Mouse (Mus musculus) CD4-positive, CD25-positive, alpha-beta regulatory T cell, adult 4 months (primary cell): ENCODE measurements around the gene Dhrs4. TPM values are rescaled to one million over a fixed set of nuclear protein-coding genes. Genes with fewer than 3 reads are reported as not detected.

Experiments
- ATAC-seq: one replicate; pipeline ENCODE4 v1.8.0; 2017
- polyA plus RNA-seq, 2 experiments: library from polyadenylated mRNA; unstranded; fragments of 100-300 nt; shearing (Covaris generic); gene quantifications; one replicate each; pipeline ENCODE4 v1.2.1; 2017

Dhrs4 gene
- polyA plus RNA-seq, 2 experiments from 2014 or later = 41.9 to 49.5 TPM

DNA sequence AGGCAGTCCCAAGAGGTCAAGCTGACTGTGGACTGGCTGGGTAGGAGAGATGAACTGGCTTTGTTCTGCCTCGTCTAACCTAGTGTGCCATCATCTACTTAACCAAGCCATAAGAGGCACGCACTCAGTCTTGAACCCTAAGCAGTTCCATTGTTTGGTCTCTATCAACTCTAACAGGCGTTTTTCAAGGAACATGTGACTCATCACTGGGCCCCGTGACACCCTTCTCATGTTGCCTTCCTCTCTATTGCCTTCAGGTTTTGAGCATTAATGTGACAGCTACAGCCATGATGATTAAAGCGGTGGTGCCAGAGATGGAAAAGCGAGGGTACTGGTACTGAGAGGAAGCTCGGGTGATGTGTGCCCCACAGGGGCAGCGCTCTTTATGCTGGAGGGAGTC, 8.3 kb downstream of the Dhrs4 start:
- ATAC-seq = no peak

DNA sequence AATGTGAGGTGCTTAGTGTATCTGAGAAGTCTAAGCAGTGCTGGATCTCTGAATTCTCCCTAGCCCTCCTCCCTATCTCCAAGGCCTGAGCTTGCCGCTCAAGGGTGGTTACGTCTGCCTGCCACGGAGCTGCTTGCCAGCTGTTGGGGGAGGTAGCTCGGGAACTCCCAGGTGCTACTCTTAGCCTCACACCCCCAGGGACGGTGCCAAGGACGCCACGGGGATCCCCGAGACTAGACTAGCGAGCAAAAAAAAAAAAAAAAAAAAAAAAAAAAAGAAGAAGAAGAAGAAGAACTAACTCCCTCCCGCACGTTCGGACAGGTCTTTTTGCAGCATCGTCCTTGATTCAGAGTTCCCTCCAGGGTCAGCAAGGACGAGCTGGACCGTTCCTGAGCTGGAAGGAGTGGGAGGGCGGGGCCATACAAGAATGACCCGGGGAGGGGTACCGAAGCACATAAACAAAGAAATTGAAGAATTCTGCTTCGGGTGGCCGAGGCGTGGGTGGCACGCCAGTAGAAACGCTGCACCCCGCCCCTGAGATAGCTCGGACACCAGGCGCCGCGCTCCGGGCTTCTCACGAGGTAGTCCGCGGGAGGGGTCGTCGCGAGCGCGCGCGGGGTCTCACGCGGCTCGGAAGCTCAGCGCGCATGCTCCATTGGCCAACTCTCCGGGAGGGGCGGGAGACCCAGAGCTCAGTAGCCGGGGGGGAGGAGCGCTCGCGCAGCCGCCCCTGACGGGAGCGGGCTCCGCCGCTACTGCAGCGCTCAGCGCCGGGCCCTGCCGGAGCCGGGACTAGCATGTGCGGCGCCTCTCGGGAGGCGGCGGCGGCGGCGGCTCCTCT, 12.0 kb downstream of the Dhrs4 start, which contains the start of gene Carmil3:
Carmil3 (plus strand) TSS at position 291 of the 841 bp plus-strand sequence.
- peak; percentile 80 for ATAC-seq

DNA sequence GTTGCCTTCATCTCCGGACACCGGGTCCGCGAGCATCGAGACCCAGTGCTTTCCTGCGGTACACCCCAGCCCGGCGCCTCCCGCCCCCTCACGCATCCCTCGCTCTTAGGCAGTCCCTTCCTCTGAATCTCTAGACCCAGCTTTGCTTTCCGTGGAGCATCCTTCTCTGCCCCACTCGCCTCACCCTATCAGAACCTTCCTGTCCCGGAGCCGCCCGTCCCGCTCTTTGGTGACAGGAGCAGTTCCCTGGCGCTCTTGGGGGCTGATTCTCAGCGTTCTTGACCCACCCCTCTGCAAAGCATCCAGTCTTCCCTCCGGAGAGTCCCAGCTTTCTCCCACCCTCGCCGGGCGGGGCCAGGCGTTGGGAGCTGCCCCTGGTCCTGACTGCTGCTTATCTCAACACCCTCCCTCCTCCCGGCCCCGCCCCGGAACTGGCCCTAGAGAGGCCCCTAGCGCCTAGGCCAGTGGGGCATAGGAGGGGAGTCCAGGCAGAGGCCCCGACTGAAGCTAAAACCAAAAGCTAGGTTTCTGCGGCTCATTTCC, 12.8 kb downstream of the Dhrs4 start:
- ATAC-seq = peak; percentile 40

DNA sequence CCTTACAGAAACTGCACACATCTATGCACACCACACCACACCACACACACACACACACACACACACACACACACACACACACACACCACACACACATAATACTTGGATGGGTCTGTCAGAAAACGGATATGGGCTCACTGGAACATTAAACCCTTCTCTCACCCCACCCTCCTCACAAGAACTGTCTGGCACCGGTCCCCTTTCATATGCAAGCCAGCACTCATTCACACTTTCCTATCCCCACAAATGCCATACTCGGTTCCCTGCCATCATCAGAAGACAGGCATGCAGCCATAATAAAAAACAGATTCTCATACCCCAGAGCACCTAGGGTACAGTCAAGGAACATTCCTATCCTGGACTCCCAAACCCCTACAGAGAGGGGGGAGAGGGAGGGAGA, 13.5 kb downstream of the Dhrs4 start:
- no peak for ATAC-seq

DNA sequence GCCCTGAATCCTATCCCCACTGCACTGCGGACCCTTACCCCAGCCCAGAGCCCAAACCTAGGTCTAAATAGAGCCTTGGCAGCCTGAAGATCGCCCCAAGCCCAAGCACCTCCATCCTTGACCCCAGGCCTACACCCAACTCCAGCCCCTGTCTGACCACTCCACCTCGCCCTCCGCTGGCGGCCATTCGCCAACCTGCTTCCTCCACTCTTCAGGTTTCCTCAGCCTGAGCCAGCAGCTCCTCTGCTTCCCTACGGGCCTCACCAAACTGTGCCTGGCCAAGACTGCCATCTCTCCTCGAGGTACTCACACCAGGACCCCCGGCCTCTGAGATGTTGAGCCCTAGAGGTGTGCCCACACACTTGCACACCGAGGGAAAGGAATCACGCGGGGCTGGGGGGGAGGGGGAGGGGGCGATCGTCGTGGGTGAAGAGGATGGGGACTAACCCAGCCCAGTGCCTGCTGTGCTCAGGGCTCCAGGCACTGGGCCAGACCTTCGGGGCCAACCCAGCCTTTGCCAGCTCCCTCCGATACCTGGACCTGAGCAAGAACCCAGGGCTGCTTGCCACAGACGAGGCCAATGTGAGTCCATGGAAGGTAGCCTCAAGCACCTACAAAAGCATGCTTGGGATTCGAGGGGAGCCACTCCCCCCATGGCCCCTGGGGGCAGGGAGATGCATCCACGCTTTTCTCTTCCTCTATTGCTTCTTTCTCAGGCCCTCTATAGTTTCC, 17.1 kb downstream of the Dhrs4 start:
- ATAC-seq = no peak

DNA sequence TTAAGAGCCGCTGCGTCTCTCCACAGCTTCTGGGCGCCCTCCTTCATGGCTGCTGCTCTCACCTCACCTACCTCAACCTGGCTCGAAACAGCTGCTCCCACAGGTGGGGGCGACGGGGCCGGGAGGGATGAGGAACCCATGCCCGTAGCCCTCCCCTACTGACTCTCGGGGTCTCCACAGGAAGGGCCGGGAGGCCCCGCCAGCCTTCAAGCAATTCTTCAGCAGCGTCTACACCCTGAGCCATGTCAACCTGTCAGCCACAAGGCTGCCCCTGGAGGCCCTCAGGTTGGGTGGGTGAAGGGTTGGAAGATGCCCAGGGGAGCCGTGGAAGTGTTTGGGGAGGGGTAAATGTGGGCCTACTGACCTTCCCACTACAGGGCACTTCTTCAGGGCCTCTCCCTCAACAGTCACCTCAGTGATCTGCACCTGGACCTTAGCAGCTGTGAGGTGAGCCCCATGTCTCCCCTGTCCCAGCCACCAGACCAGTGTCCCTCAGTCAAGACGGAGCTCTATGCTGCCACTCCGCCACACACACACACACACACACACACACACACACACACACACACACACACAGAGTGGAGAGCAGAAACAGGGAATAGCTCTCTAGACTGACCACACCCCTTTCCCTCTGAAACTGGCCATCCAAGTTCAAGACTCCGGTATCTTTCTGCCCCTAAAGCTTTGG, 18.3 kb downstream of the Dhrs4 start:
- ATAC-seq = no peak

DNA sequence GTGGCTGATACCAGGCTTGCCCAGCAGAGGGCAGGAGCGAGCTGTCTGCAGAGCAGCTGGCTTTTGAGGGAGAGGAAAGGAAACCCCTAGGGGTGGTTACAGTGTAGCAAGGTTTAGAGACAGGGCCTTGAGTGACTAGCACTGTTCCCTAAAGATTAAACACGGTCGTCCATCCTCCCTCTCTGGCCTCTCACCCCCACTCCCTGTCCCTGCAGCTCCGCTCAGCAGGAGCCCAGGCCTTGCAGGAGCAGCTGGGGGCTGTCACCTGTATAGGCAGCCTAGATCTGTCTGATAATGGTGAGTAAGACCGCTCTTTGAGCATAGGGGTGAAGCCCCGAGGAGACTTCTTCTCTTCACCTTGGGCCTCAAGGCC, 18.9 kb downstream of the Dhrs4 start:
- ATAC-seq = peak; percentile 97

DNA sequence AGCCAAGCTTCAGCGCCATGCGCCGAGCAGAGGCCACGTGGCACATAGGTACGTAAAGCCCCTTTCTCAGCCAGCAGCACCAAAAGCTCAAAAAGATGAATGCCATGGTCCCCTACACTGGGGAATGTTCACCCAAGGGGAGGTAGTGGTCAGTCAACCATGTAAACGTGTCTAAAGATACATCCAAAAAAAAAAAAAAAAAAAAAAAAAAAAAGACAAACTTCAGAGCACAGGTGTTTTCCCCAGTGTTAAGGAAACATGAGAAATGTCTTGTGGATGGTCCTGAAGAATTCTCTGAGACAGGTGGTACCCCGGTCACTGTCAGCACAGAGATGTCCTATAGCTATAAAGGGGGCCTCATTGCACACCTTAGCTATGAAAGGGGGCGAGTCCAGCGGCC, 27.1 kb downstream of the Dhrs4 start:
- no peak for ATAC-seq

DNA sequence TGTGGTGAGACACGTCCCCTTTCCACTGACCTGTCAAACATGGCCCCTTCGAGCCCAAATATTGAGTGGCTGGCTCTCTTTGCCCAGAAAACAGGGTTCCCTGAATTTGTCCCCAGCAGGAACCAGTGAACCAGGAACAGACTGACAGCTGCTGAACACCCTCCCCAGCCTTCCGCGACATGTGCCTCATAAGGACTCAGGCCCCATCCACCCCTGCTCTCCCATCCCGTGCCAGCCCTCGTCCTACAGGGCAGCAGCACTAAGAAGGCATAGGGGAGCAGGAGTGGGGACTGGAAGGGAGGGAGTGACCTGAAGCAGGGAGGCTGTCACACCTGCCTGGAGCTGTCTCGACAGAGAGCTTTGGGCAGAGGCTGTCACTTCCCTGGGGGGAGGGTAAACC, 29.2 kb downstream of the Dhrs4 start:
- no peak for ATAC-seq

DNA sequence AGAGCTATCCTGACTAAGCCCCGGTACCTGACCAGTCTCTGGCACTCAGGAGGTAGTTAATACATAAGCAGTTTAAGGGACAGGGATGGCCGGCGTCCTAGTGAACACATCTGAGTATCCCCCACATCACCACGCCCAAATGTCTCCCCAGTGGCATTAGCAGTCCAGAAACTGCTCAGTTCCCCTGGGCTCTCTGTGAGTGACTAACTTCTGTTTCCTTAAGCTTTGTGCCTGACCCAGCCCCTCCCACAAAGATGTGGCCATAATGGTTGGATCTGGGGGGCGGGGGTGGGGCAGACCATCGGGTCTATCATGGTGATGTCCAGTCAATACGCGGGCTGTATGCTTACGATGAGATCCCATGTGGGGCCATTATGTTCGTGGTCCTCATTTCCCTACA, 31.0 kb downstream of the Dhrs4 start:
- ATAC-seq = no peak

DNA sequence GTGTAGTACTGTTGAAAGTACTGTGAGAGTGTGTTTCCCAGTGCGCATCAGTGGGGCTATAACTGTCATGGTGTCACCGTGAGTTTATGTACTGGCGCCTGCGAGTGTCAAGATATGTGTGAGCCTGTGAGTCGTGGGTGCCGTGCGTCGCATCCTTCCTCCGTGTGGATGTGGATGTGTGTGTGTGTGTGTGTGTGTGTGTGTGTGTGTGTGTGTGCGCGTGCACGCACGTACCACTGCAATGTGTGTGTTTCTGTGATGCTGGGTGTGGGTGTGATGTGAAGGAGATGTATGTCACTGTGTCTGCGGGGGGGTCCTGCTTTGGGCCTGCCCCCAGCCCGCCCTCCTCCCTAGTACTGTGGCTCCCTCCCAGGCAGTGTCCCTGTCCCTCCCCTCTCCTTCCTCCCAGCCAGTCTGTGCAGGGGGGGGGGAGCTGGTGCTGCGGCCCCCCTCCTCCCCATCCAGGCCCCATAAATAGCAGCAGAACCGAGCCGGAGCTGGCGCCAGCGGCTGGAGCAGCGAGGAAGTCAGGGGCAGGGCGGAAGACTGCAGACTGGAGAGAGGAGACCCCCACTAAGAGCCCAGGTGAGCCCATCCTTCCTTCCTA, 31.7 kb downstream of the Dhrs4 start, which contains the start of gene Cpne6:
Cpne6 (plus strand) TSS at position 321 of the 607 bp plus-strand sequence.
- no peak for ATAC-seq

DNA sequence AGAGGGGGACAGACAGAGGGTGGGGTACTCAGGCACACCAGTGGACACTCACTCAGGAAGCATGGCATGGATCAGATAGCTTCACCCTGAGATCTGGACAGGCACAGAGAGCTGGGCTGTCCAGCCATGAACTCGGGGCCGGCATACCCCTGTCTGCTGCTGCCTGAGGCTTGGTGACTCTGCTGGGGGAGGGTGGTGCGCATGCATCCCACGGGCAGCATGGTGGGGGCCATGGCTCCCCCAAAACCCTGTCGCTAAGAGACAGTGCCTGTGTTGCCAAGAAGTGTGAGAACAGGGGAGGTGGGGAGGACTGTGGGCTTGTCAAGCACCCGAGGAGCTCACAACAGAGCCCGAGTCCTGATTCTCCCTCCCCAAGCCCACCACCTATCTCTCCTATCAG, 32.5 kb downstream of the Dhrs4 start:
- ATAC-seq = no peak

DNA sequence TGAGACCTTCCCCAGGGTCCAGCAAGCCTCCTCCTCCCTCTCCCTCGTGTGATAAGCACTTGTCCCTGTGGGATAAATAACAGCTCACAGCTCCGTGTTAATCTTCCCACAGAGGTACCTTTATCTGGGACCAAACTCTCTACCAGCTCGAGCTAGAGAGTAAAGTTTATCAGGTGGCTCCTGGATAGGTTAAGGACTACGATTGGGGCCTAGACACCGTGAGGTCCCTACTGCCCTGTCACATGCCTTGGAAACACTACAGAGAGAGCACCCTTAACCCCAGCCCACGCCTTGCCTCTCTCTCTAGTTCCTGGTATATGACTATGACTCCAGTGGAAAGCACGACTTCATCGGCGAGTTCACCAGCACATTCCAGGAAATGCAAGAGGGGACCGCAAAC, 35.4 kb downstream of the Dhrs4 start:
- no peak for ATAC-seq

DNA sequence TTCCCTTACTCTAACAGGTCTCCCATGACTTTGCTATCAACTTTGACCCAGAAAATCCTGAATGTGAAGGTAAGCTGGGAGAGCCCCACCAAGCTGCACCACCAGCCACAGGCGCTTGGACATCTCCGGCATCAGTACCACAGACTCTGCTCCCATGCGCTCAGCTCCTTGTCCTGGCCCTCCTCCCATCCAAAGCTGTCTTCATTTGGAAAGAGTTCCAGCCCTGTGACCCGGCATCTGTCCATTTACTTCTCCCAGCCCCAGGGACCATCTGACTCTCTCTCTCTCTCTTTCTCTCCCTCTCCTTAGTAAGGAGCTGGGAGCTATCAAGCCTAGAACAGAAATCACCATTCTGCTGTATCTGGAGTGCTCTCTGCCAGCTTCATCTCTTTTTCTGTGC, 37.3 kb downstream of the Dhrs4 start:
- ATAC-seq = no peak

DNA sequence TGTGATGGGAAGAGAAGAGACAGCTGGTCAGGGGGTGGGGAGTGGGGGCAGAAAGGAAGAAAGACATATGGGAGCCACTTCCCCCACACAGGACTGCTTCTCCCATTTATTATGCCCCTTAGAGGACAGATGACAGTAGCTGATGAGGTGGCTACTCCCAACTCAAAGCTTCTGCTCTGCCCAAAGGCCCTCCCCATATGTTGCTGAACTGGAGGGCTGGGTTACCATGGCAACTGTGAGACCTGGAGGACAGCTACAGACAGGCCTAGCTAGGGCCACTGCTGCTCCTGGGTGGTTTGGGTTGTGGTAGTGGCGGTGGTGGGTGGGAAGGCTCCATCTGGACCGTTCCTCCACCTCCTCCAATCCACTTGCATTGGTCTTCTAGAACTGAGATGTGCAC, 40.3 kb downstream of the Dhrs4 start:
- no peak for ATAC-seq

DNA sequence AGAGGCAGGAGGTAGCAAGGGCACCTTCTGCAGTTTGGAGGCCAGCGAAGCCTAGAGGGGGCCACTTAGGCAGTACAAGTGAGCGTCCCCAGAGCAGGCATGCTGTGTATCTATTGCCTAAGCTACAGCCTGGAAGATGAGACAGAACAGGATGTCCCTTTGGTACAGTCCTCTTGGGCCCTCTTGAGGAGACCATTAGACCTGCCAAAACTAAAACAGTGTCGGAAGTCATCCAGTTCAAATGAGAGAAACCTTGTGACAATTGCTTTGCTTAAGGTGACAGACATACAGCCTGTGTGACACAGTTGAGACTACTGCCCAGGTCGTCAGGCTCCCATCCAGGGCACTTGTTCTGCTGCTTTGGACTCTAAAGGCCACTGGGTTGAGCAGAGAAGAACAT, 41.0 kb downstream of the Dhrs4 start:
- no peak for ATAC-seq

DNA sequence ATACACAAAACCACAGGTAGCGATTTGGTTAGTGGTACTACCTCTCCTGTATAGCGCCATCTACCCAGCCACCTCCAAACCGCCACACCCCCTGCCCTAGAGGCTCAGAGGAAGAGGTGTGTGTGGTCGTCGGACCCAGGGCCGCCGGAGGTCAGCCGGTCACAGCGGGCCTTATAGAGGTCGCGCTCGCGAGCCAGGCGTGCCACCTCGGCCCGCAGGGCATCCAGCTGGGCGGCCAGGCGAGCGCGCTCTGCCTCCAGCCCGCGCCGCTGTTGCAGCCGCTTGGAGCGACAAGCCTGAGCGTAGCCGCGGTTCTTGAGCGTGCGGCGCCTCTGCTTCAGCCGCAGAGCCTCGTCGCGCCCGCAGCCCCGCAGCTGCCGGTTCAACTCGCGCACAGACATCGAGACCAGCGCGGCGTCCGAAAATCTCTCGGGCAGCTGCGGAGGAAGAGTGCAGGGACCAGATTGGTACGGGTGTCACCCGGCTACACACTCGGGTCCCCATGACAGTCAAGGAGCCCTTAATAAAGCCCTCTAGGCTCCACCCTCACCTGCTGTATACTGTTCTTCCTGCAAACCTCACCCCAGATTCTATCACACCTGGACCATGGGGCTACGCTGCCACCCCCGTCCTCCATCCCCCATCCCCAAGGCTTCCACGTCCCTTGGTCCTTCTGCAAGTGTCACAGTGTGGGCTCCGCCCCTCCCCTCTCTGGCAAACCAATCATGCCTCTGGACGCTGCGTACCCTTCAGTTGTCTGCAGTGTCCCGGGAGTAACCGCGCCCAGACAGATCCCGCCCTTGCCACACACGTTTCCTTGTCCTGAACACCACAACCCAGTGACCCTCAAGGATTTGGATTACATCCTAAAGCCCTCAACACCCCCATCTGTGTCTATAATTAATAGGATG, 42.1 kb downstream of the Dhrs4 start:
- no peak for ATAC-seq

DNA sequence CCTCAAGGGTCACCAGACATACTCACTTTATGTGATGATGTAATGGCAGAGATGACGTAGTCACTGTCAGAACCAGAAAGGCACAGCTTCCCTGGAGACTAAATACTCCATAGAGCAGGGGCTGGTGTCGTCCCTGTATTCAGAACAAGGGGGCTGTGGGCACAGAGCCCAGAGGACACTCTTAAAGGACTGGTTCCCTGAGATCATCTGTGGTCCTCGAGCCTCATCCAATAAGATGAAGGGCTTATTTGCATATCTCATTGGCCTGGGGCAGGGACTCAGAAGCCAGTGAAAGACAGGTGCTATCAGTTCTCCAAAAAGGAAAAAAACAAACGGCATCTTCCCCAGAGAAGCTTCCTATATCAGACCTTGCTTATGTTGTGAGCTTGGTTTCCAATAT, 45.5 kb downstream of the Dhrs4 start:
- ATAC-seq = no peak

DNA sequence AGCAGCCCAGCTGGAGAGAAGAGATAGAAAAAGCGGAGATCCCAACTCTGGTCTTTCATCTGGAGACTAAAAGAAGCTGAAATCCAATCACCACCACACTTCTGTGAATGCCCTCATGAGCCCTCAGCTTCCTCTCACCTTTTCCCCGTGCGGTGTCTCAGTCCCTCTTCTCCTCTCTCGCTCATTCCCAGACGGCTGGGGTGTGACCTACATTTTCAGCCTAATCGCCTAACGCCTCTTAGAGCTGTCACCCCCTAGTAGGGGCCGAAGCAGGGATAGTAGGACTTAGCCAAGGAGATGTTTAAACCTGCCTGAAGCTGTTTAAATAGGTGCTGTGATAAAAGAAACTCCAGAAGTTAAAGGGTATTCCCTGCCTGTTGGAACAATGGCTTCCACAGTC, 46.2 kb downstream of the Dhrs4 start, which contains the start of gene Nrl:
Nrl (minus strand) TSS at position 197 of the 400 bp plus-strand sequence.
- ATAC-seq = no peak

DNA sequence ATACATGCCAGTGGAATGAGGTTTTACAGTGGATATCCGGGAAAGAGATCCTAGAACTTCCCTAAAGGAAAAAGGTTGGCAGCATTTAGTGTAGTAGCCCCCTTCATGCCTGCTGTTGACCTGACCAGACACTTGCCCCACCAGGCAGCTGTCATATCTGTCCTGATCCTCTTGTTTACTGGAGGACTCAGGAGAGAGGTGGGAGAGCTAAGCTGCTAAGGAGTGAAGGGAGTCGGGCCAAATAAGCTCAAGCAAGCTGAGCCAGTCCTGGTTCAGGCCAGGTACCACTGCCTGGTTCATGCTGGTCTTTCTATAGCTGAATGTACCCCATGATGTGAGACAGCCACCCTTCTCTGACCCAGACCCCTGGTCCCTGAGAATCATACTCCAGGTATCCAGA, 48.1 kb downstream of the Dhrs4 start:
- ATAC-seq = no peak

DNA sequence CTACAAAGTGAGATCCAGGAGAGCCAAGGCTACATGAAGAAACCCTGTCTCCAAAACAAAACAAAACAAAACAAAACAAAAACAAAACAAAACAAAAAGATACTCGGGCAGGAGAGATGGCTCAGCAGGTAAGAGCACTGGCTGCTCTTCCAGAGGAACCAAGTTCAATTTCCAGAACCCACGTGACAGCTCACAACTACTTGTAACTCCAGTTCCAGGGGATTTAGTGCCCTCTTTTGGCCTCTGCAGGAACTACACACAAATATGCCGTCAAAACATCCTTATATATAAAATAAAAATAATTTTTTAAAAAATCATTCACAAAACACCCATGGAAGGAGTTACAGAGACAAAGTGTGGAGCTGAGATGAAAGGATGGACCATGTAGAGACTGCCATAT, 49.4 kb downstream of the Dhrs4 start:
- peak; percentile 37 for ATAC-seq
